Mouse (Mus musculus): ENCODE measurements around the gene 3110082I17Rik. TPM values are rescaled to one million over a fixed set of nuclear protein-coding genes. Genes with fewer than 3 reads are reported as not detected.

3110082I17Rik gene
- polyA plus RNA-seq, 2 experiments: 11.2 to 11.6 TPM

GRCm38 (mm10) chr5:139378271-139378556, 82.1 kb downstream of the 3110082I17Rik start:
- ATAC-seq (ENCODE audit: insufficient read depth): no peak
- DNase-seq (ENCODE audit: low read depth in 3 of 3, low spot score in 3 of 3): no peak
- Histone ChIP-seq H3K27ac (peak overlapping the region; percentile 41; the same call in 1 of the 2 replicates), H3K4me1 (replicated peaks; ENCODE audit: control insufficient read depth in 2 of 2, insufficient read depth in 2 of 2, low read length in 1 of 2) (peaks cover 58 to 76% of the 10 kb centered on the region in 2 experiments), H3K9ac (replicated peaks) (no peak overlapping the region), H3K4me3 (ENCODE audit: insufficient read depth in 1 of 2, low read depth in 2 of 2, low read length in 2 of 2) (no peak overlapping the region), H3K4me2 (ENCODE audit: low read depth) (no peak overlapping the region), H3K36me3 (replicated peaks; ENCODE audit: control insufficient read depth, insufficient read depth, low read depth) (no peaks in the 10 kb centered on the region), H3K27me3 (ENCODE audit: control insufficient read depth, insufficient read depth, low read length) (no peaks in the 10 kb centered on the region), H3K9me3 (ENCODE audit: control insufficient read depth, low read length) (no peaks in the 10 kb centered on the region)
- TF ChIP-seq EP300 (IDR thresholded peaks at IDR 0.05; ENCODE audit: low read depth): no peak
- no peak for TF ChIP-seq CTCF (IDR thresholded peaks at IDR 0.05; ENCODE audit: low read depth)
- WGBS (ENCODE audit: insufficient replicate concordance): 54% methylated on average over 7 of the region's 7 CpGs

GRCm38 (mm10) chr5:139377468-139378270, 82.7 kb downstream of the 3110082I17Rik start, which contains the start of gene Gpr146:
TSS of gene Gpr146 (plus strand) at chr5:139377697.
- H3K36me3 ChIP-seq (replicated peaks; ENCODE audit: control insufficient read depth, insufficient read depth, low read depth): no peaks in the 10 kb centered on the region
- ATAC-seq (ENCODE audit: insufficient read depth) (no peak), DNase-seq (ENCODE audit: low read depth in 3 of 3, low spot score in 3 of 3) (no peak)
- WGBS (ENCODE audit: insufficient replicate concordance): 25% methylated on average over 18 of the region's 18 CpGs
- peak within 1 kb of the TSS; percentile 41 for H3K4me2 ChIP-seq (ENCODE audit: low read depth)
- TF ChIP-seq CTCF (IDR thresholded peaks at IDR 0.05; ENCODE audit: low read depth) (no peak), EP300 (IDR thresholded peaks at IDR 0.05; ENCODE audit: low read depth) (peak; percentile 31; the same call in 1 of the 2 replicates)
- no peaks in the 10 kb centered on the region for H3K9me3 ChIP-seq (ENCODE audit: control insufficient read depth, low read length)
- H3K4me3 ChIP-seq (ENCODE audit: insufficient read depth in 1 of 2, low read depth in 2 of 2, low read length in 2 of 2): no peak within 1 kb of the TSS
- no peaks in the 10 kb centered on the region for H3K27me3 ChIP-seq (ENCODE audit: control insufficient read depth, insufficient read depth, low read length)
- H3K9ac ChIP-seq (replicated peaks): peak within 1 kb of the TSS; percentile 37; the same call in 1 of the 2 replicates
- peak within 1 kb of the TSS; percentile 41 for H3K27ac ChIP-seq
- H3K4me1 ChIP-seq (replicated peaks; ENCODE audit: control insufficient read depth in 2 of 2, insufficient read depth in 2 of 2, low read length in 1 of 2): peaks cover 60 to 76% of the 10 kb centered on the region in 2 experiments

DNA sequence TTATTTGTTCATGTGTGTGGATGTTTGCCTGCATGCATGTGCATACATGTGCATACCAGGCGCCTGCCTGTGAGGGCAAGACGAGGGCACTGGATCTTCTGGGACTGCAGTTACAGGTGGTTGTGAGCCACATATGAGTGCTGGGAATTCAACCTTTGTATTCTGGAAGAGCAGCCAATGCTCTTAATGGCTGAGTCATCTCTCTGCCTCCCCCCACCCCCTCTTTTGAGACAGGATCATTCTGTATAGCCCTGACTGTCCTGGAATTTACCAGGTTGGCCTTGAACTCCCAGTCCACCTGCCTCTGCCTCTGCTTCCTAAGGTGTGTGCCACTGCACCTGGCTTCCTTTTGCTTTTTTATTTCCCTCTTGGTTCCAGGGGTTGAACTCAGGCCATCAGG, 85.5 kb downstream of the 3110082I17Rik start:
- H3K4me1 ChIP-seq (replicated peaks; ENCODE audit: control insufficient read depth in 2 of 2, insufficient read depth in 2 of 2, low read length in 1 of 2): peaks cover 63 to 84% of the 10 kb centered on the region in 2 experiments
- no peak overlapping the region for H3K4me3 ChIP-seq (ENCODE audit: insufficient read depth in 1 of 2, low read depth in 2 of 2, low read length in 2 of 2)
- H3K9ac ChIP-seq (replicated peaks): no peak overlapping the region
- WGBS (ENCODE audit: insufficient replicate concordance): 72% methylated on average over 2 of the region's 2 CpGs
- ATAC-seq (ENCODE audit: insufficient read depth): no peak
- no peaks in the 10 kb centered on the region for H3K36me3 ChIP-seq (replicated peaks; ENCODE audit: control insufficient read depth, insufficient read depth, low read depth)
- H3K9me3 ChIP-seq (ENCODE audit: control insufficient read depth, low read length): no peaks in the 10 kb centered on the region
- H3K4me2 ChIP-seq (ENCODE audit: low read depth): no peak overlapping the region
- no peak for DNase-seq (ENCODE audit: low read depth in 3 of 3, low spot score in 3 of 3)
- H3K27ac ChIP-seq: no peak overlapping the region
- TF ChIP-seq CTCF (IDR thresholded peaks at IDR 0.05; ENCODE audit: low read depth) (no peak), EP300 (IDR thresholded peaks at IDR 0.05; ENCODE audit: low read depth) (no peak)
- H3K27me3 ChIP-seq (ENCODE audit: control insufficient read depth, insufficient read depth, low read length): no peaks in the 10 kb centered on the region

DNA sequence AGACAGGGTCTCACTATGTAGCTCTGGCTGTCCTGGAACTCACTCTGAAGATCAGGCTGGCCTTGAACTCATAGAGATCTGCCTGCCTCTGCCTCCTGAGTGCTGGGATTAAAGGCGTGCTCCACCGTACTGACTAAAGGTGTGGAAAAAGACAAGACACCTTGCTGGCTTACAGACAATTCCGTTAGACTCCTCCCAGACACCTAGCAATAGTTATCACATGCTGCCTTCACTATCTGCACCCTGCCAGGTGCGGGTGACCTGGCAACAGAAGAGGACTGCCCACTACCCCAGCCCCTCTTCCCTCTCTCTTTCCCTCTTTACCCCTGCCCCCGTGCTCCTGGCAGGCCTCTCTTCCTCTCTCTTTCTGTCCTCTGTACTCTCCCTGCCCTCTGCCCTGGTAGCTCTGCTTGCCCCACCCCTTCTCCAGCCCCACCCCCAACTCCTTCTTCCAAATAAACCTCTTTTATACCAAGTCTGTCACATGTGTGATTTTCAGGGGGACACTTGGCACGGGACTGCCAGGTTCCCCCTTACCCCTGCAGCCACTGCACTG, 86.4 kb downstream of the 3110082I17Rik start:
- Histone ChIP-seq H3K4me3 (ENCODE audit: insufficient read depth in 1 of 2, low read depth in 2 of 2, low read length in 2 of 2) (no peak overlapping the region), H3K4me2 (ENCODE audit: low read depth) (no peak overlapping the region), H3K9me3 (ENCODE audit: control insufficient read depth, low read length) (no peaks in the 10 kb centered on the region), H3K4me1 (replicated peaks; ENCODE audit: control insufficient read depth in 2 of 2, insufficient read depth in 2 of 2, low read length in 1 of 2) (peaks cover 54 to 79% of the 10 kb centered on the region in 2 experiments), H3K9ac (replicated peaks) (no peak overlapping the region), H3K27ac (no peak overlapping the region), H3K27me3 (ENCODE audit: control insufficient read depth, insufficient read depth, low read length) (no peaks in the 10 kb centered on the region), H3K36me3 (replicated peaks; ENCODE audit: control insufficient read depth, insufficient read depth, low read depth) (no peaks in the 10 kb centered on the region)
- TF ChIP-seq CTCF (IDR thresholded peaks at IDR 0.05; ENCODE audit: low read depth) (no peak), EP300 (IDR thresholded peaks at IDR 0.05; ENCODE audit: low read depth) (no peak)
- WGBS (ENCODE audit: insufficient replicate concordance): 49% methylated on average over 6 of the region's 6 CpGs
- ATAC-seq (ENCODE audit: insufficient read depth): no peak
- DNase-seq (ENCODE audit: low read depth in 3 of 3, low spot score in 3 of 3): no peak

DNA sequence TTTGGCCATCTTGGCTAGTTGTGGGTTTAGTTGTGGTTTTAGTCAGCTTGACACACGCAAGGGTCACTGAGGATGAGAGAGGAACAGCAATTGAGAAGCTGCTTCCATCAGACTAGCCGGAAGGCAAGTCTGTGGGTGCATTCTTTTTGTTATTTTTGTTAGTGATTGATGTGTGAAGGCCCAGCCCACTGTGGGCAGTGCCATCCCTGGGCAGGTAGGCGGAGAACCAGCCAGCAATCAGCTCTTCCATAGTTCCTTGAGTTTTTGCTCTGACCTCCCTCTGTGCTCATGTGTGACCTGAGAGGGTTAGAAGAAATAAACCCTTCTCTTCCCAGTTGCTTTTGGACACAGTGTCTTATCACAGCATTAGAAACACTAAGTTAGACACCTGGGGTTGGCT, 87.2 kb downstream of the 3110082I17Rik start:
- ATAC-seq (ENCODE audit: insufficient read depth) (no peak), DNase-seq (ENCODE audit: low read depth in 3 of 3, low spot score in 3 of 3) (no peak)
- Histone ChIP-seq H3K27ac (peak overlapping the region; percentile 32; the same call in 1 of the 2 replicates), H3K4me2 (ENCODE audit: low read depth) (no peak overlapping the region), H3K9ac (replicated peaks) (no peak overlapping the region), H3K27me3 (ENCODE audit: control insufficient read depth, insufficient read depth, low read length) (no peaks in the 10 kb centered on the region), H3K9me3 (ENCODE audit: control insufficient read depth, low read length) (no peaks in the 10 kb centered on the region), H3K4me1 (replicated peaks; ENCODE audit: control insufficient read depth in 2 of 2, insufficient read depth in 2 of 2, low read length in 1 of 2) (peaks cover 47 to 71% of the 10 kb centered on the region in 2 experiments), H3K4me3 (ENCODE audit: insufficient read depth in 1 of 2, low read depth in 2 of 2, low read length in 2 of 2) (no peak overlapping the region), H3K36me3 (replicated peaks; ENCODE audit: control insufficient read depth, insufficient read depth, low read depth) (no peaks in the 10 kb centered on the region)
- 43% methylated on average over 3 of the region's 3 CpGs for WGBS (ENCODE audit: insufficient replicate concordance)
- TF ChIP-seq CTCF (IDR thresholded peaks at IDR 0.05; ENCODE audit: low read depth) (0 out of 2 replicates have a peak, but pooled peaks have one; percentile 4), EP300 (IDR thresholded peaks at IDR 0.05; ENCODE audit: low read depth) (no peak)

All from liver, embryonic 14.5 days (tissue).